Mouse (Mus musculus) megakaryocyte, embryonic 14.5 days (primary cell): ENCODE data around the gene Vps41.

ENCODE experiments used
- FLI1 ChIP-seq: IDR thresholded peaks from 2 replicates; pipeline ENCODE4 v1.6.1; 2012; ENCODE audit warnings: low read length, inconsistent platforms, mixed read lengths
- GATA1 ChIP-seq: IDR thresholded peaks from 3 replicates; pipeline ENCODE4 v1.6.1; 2012; ENCODE audit warnings: mixed read lengths, low read length, inconsistent platforms, borderline replicate concordance

- TF ChIP-seq GATA1 (no peak), FLI1 (no peak)
These were observed 126.5 kb downstream of the Vps41 start for GRCm38 (mm10) chr13:18843546-18843945.
